Mouse (Mus musculus): Measurements from ENCODE around the gene Bod1l.

- TF ChIP-seq CTCF (IDR thresholded peaks at IDR 0.05; ENCODE audit: low read depth) = no peak
- TF ChIP-seq EP300 (IDR thresholded peaks at IDR 0.05; ENCODE audit: low read depth) = no peak
Measured at GRCm38 (mm10) chr5:41844820-41845557, 874 bp upstream of the Bod1l start.
